Mouse (Mus musculus): ENCODE measurements around the gene Wfikkn1.

DNA sequence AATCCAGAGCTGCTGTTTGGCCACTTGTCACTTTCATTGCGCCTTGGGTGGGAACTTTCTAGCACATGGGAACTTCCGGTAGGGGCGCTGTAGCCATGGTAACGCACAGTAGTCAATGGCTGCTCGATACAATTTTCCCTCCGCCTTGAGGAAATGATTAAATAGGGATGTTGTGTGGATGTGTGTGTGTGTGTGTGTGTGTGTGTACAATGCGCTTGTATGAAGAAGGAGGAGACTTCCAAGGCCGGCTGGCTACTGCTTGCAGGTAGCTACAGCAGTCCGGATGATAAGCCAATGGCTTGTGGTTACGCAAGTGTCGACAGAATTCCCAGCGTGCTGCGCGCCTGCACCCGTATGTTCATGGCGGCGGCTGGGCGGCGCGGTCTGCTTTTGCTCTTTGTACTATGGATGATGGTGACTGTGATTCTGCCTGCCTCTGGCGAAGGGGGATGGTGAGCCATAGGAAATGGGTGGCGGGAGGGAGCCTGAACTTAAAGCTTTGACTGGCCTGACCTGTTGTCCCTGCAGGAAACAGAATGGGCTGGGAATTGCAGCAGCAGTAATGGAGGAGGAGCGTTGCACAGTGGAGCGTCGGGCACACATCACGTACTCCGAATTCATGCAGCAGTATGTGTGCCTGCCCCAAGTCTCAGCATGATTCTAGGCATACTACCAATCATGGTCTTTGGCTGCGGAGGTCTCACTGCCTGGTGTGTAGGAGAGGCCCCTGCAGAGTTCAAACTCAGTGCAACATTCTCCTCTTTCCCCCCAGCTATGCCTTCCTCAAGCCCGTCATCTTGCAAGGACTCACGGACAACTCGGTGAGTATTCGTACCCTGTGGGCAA, 51.7 kb downstream of the Wfikkn1 start, which contains the start of gene Jmjd8:
- TF ChIP-seq POLR2A (IDR thresholded peaks at IDR 0.05; ENCODE audit: extremely low read depth, insufficient read depth, low read length) = peak; percentile 73
- peak; percentile 46 for TF ChIP-seq CTCF (IDR thresholded peaks at IDR 0.05; ENCODE audit: extremely low read depth, insufficient read depth, low read length)

All from cortical plate, adult 2 months (tissue).